Mouse (Mus musculus) kidney, adult 8-10 months (tissue): ENCODE results near the gene Kctd21.

Experiments
- DNase-seq, 2 experiments: peaks; one replicate each; pipeline ENCODE4 v3.0.0; 2022

Kctd21 gene

GRCm38 (mm10) chr7:97349438-97349837 lies 17.3 kb downstream of the Kctd21 start:
- DNase-seq, result no peak

GRCm38 (mm10) chr7:97350891-97351290 lies 18.8 kb downstream of the Kctd21 start:
- no peak for DNase-seq

- no peak for DNase-seq
Measured at GRCm38 (mm10) chr7:97351792-97352513, 19.8 kb downstream of the Kctd21 start.

GRCm38 (mm10) chr7:97353356-97353755 lies 21.2 kb downstream of the Kctd21 start:
- DNase-seq, result no peak

GRCm38 (mm10) chr7:97355068-97355841 lies 23.1 kb downstream of the Kctd21 start:
- DNase-seq, result no peak

GRCm38 (mm10) chr7:97356253-97356652 lies 24.1 kb downstream of the Kctd21 start:
- DNase-seq, result no peak

GRCm38 (mm10) chr7:97356875-97357276 lies 24.7 kb downstream of the Kctd21 start:
- no peak for DNase-seq

- DNase-seq, result no peak
Measured at GRCm38 (mm10) chr7:97357840-97358239, 25.7 kb downstream of the Kctd21 start.

- no peak for DNase-seq
Measured at GRCm38 (mm10) chr7:97358347-97358746, 26.2 kb downstream of the Kctd21 start.

GRCm38 (mm10) chr7:97360166-97360565 lies 28.0 kb downstream of the Kctd21 start:
- DNase-seq, result no peak

- no peak for DNase-seq
Measured at GRCm38 (mm10) chr7:97360955-97361354, 28.8 kb downstream of the Kctd21 start.

- DNase-seq, result peak in 1 of 2 experiments; percentile 22
Measured at GRCm38 (mm10) chr7:97361467-97361866, 29.3 kb downstream of the Kctd21 start.

- no peak for DNase-seq
Measured at GRCm38 (mm10) chr7:97365887-97366286, 33.8 kb downstream of the Kctd21 start.

- no peak for DNase-seq
Measured at GRCm38 (mm10) chr7:97375101-97375500, 43.0 kb downstream of the Kctd21 start.

GRCm38 (mm10) chr7:97375906-97376305 lies 43.8 kb downstream of the Kctd21 start:
- no peak for DNase-seq

GRCm38 (mm10) chr7:97379304-97379703 lies 47.2 kb downstream of the Kctd21 start:
- DNase-seq, result no peak

- no peak for DNase-seq
Measured at GRCm38 (mm10) chr7:97380500-97381123, 48.5 kb downstream of the Kctd21 start.

GRCm38 (mm10) chr7:97382661-97383060 lies 50.5 kb downstream of the Kctd21 start:
- DNase-seq, result no peak

- no peak for DNase-seq
Measured at GRCm38 (mm10) chr7:97383496-97384132, 51.5 kb downstream of the Kctd21 start.

GRCm38 (mm10) chr7:97386106-97386805 lies 54.1 kb downstream of the Kctd21 start:
- no peak for DNase-seq

GRCm38 (mm10) chr7:97386806-97387370 lies 54.8 kb downstream of the Kctd21 start:
- DNase-seq, result no peak

- DNase-seq, result no peak
Measured at GRCm38 (mm10) chr7:97387561-97388147, 55.5 kb downstream of the Kctd21 start.
